Mouse (Mus musculus) liver, embryonic 14.5 days (tissue): ENCODE measurements around the gene Insc. TPM values are rescaled to one million over a fixed set of nuclear protein-coding genes. Genes with fewer than 3 reads are reported as not detected.

ENCODE experiments used
- ATAC-seq: fragments of 200-750 bp; cut with Nextera tagmentation; 2 replicates; pipeline ENCODE4 v1.8.0; 2017; ENCODE audit warnings: moderate number of reproducible peaks, mild to moderate bottlenecking, moderate library complexity; ENCODE audit not compliant: insufficient read depth
- DNase-seq, 3 experiments: peaks; one replicate each; pipeline ENCODE4 v3.0.0-alpha.2; 2012 to 2013; ENCODE audit warnings: low read depth in 3 of 3, low spot score in 3 of 3
- H3K27ac ChIP-seq: fragments of 300-500 bp; sonication (generic); 2 replicates; pipeline ENCODE4 v1.5.1; 2014; ENCODE audit warnings: moderate library complexity, mild to moderate bottlenecking, control low read depth, inconsistent platforms
- H3K27me3 ChIP-seq: fragments of 300-500 bp; sonication (generic); 2 replicates; pipeline ENCODE4 v1.6.1; 2014; ENCODE audit warnings: mild to moderate bottlenecking, low read length, moderate library complexity; ENCODE audit not compliant: control insufficient read depth, insufficient read depth
- H3K36me3 ChIP-seq: fragments of 300-500 bp; sonication (generic); replicated peaks from 2 replicates; pipeline ENCODE4 v1.6.1; 2014; ENCODE audit warnings: low read depth; ENCODE audit not compliant: control insufficient read depth, insufficient read depth
- H3K4me1 ChIP-seq, 2 experiments: fragments of 200-500 bp in 1 of 2; fragments of 300-500 bp in 1 of 2; sonication (generic) in 1 of 2; replicated peaks; 2 replicates each; pipeline ENCODE4 v1.6.1; 2012 to 2014; ENCODE audit warnings: antibody characterized with exemption in 1 of 2, inconsistent platforms in 1 of 2, low read length in 1 of 2; ENCODE audit not compliant: control insufficient read depth in 2 of 2, insufficient read depth in 2 of 2
- H3K4me2 ChIP-seq: fragments of 300-500 bp; sonication (generic); 2 replicates; pipeline ENCODE4 v1.6.1; 2014; ENCODE audit warnings: low read depth, mild to moderate bottlenecking, control low read depth, moderate library complexity
- H3K4me3 ChIP-seq, 2 experiments: fragments of 200-500 bp in 1 of 2; fragments of 300-500 bp in 1 of 2; sonication (generic) in 1 of 2; 2 replicates each; pipeline ENCODE4 v1.5.1; 2012 to 2014; ENCODE audit warnings: low read depth in 2 of 2, low read length in 2 of 2, mild to moderate bottlenecking in 2 of 2, control low read depth in 1 of 2, inconsistent platforms in 1 of 2, moderate library complexity in 1 of 2; ENCODE audit not compliant: insufficient read depth in 1 of 2
- H3K9ac ChIP-seq: fragments of 300-500 bp; sonication (generic); replicated peaks from 2 replicates; pipeline ENCODE4 v1.6.1; 2014; ENCODE audit warnings: mild to moderate bottlenecking, control low read depth, moderate library complexity
- H3K9me3 ChIP-seq: fragments of 300-500 bp; sonication (generic); 2 replicates; pipeline ENCODE4 v1.6.1; 2016; ENCODE audit warnings: low read length, mixed read lengths; ENCODE audit not compliant: control insufficient read depth
- CTCF ChIP-seq: IDR thresholded peaks from 2 replicates; pipeline ENCODE4 v1.5.1; 2016; ENCODE audit warnings: antibody characterized with exemption, low read depth, control low read depth
- EP300 ChIP-seq: IDR thresholded peaks from 2 replicates; pipeline ENCODE4 v1.6.1; 2016; ENCODE audit warnings: antibody characterized with exemption, low read depth
- WGBS: fragments of 180-500 bp; shearing (Covaris S2); extraction: QIAGEN DNeasy Blood & Tissue Kit; methylation state at CpG from one replicate; pipeline ENCODE4 v1.1.7; 2014; ENCODE audit not compliant: insufficient replicate concordance; 5-methylcytosine and 5-hydroxymethylcytosine counted together
- polyA plus RNA-seq, 2 experiments: library from polyadenylated mRNA; depleted of rRNA in 1 of 2; stranded (reverse) in 1 of 2; unstranded in 1 of 2; fragments of >200 nt; fragmentation: Nextera tagmentation in 1 of 2; extraction: Ambion mirVana in 1 of 2; gene quantifications; 2 replicates each; pipeline versions ENCODE4 v1.2.1 to v1.2.3; 2012 to 2014

The Insc gene
- polyA plus RNA-seq, 2 experiments = 10.9 to 12.8 TPM

DNA sequence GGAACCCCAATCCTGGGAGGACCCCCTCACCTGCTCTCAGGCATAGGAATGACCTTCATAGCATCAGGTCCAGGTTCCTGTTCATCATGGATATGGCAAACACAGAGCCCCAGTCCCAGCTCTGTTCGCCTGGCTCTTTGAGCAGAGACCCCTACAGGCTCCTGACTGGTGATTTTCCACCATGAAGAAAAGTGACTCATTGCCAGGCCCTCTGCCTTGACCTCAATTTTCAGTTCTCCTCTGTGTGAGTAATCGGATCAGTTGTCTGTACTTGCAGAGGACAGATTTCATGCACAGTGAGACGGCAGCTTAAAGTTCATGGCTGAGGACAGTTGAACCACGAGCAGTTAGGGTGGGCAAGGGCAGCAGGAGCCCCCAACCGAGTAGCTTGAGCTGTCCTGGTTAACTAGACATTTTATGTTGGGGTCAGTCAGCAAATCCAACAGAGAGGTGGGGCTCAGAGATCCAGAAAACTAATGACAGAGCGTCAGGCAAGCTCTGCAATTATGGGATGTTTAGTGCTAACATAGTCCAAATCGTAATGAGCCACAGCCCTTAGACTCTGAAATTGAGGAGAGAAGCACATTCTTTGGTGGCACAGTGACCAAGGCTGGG, 34.8 kb downstream of the Insc start:
- H3K9me3 ChIP-seq = no peaks in the 10 kb centered on the region
- 59% methylated on average over 7 of the region's 7 CpGs for WGBS
- no peaks in the 10 kb centered on the region for H3K4me1 ChIP-seq
- no peak overlapping the region for H3K4me3 ChIP-seq
- H3K27ac ChIP-seq = no peak overlapping the region
- H3K27me3 ChIP-seq = no peaks in the 10 kb centered on the region
- DNase-seq = no peak
- no peaks in the 10 kb centered on the region for H3K36me3 ChIP-seq
- no peak overlapping the region for H3K4me2 ChIP-seq
- no peak for TF ChIP-seq CTCF
- TF ChIP-seq EP300 = no peak
- no peak for ATAC-seq
- H3K9ac ChIP-seq = no peak overlapping the region

DNA sequence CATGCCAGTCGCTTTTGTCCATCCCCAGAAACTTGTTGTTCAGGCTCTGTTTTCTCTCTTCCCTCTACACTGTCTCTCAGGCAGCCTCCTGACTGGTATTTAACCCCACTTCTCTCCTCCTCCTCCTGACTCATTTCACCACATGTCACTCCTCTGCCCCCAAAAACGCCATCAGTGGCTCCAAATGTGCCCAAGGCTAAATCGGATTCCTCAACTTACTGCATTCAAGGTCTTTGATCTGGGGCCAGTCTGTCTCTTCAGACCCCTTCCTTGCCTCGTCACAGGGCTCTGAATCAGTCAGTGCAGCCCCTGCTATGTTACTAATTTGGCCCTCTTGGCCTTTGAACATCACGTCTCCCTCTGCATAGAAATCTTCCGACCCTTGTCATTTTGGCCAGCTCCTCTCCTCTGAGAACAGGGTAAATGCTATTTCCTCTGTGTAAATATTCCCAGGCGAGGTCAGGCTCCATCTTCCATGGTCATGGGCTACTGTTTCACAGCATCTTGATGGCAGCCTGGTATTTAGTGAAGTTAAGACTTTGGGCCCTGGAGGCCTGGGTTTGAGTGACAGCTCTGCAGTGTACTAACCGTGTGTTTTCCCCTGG, 35.7 kb downstream of the Insc start:
- Histone ChIP-seq H3K27me3 (no peaks in the 10 kb centered on the region), H3K27ac (no peak overlapping the region), H3K4me3 (no peak overlapping the region), H3K4me2 (no peak overlapping the region), H3K9ac (no peak overlapping the region), H3K9me3 (no peaks in the 10 kb centered on the region), H3K36me3 (no peaks in the 10 kb centered on the region), H3K4me1 (no peaks in the 10 kb centered on the region)
- no peak for TF ChIP-seq CTCF
- TF ChIP-seq EP300 = no peak
- 48% methylated on average over 8 of the region's 8 CpGs for WGBS
- ATAC-seq = no peak
- DNase-seq = no peak

GRCm38 (mm10) chr7:114783291-114783690, 39.8 kb downstream of the Insc start:
- no peak for ATAC-seq
- no peak for TF ChIP-seq CTCF
- TF ChIP-seq EP300 = no peak
- WGBS = 57% methylated on average over 3 of the region's 3 CpGs

GRCm38 (mm10) chr7:114791087-114791486, 47.6 kb downstream of the Insc start:
- no peaks in the 10 kb centered on the region for H3K9me3 ChIP-seq
- H3K4me1 ChIP-seq = no peaks in the 10 kb centered on the region
- 85% methylated on average over 10 of the region's 10 CpGs for WGBS
- DNase-seq = no peak
- no peak overlapping the region for H3K4me2 ChIP-seq
- H3K27me3 ChIP-seq = no peaks in the 10 kb centered on the region
- no peaks in the 10 kb centered on the region for H3K36me3 ChIP-seq
- TF ChIP-seq CTCF (no peak), EP300 (no peak)
- H3K4me3 ChIP-seq = no peak overlapping the region
- ATAC-seq = no peak
- H3K27ac ChIP-seq = no peak overlapping the region
- H3K9ac ChIP-seq = no peak overlapping the region

More at GRCm38 (mm10) chr7:114783291-114783690, 39.8 kb downstream of the Insc start:
- Histone ChIP-seq H3K4me1 (no peaks in the 10 kb centered on the region; a peak in 1 of 4 replicates), H3K9me3 (no peaks in the 10 kb centered on the region), H3K4me3 (no peak overlapping the region), H3K4me2 (no peak overlapping the region), H3K27ac (no peak overlapping the region), H3K36me3 (no peaks in the 10 kb centered on the region), H3K27me3 (no peaks in the 10 kb centered on the region), H3K9ac (no peak overlapping the region)
- no peak for DNase-seq

- 64% methylated on average over 6 of the region's 6 CpGs for WGBS
- TF ChIP-seq CTCF (no peak), EP300 (no peak)
- Histone ChIP-seq H3K9ac (no peak overlapping the region), H3K27me3 (no peaks in the 10 kb centered on the region), H3K36me3 (no peaks in the 10 kb centered on the region), H3K27ac (no peak overlapping the region), H3K4me1 (no peaks in the 10 kb centered on the region), H3K4me3 (no peak overlapping the region), H3K4me2 (no peak overlapping the region), H3K9me3 (no peaks in the 10 kb centered on the region)
- DNase-seq (no peak), ATAC-seq (no peak)
These were observed 48.5 kb downstream of the Insc start for GRCm38 (mm10) chr7:114792026-114792425.
